Mouse (Mus musculus): ENCODE results near the gene Rarres1.

DNA sequence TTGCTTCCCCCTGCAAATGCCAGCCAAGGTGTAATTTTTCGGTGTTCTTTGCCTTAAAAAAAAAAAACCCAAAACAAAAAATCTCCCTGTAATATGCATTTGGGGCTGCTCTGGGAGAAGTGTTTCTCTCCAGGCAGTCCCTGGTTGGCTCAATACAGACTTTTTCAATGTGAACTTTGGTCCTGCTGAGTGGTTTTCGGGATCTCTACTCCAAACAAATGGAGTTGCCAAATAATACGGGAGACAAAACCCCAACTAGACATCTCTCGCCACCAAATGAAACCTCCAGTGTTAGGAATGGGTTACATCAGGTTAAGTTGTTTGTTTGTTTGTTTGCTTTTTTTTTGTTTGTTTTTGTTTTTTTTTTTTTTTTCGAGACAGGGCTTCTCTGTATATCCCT, 39.9 kb upstream of the Rarres1 start:
- TF ChIP-seq MYC (IDR thresholded peaks at IDR 0.05; ENCODE audit: low read depth, low read length) (no peak), ZKSCAN1 (IDR thresholded peaks at IDR 0.05; ENCODE audit: borderline replicate concordance, low read depth, low read length) (no peak), IRF4 (IDR thresholded peaks at IDR 0.05; ENCODE audit: low read depth, low read length) (no peak), UBTF (IDR thresholded peaks at IDR 0.05; ENCODE audit: low read depth, low read length) (no peak), POLR2A (IDR thresholded peaks at IDR 0.05; ENCODE audit: low read depth, low read length) (no peak), MXI1 (IDR thresholded peaks at IDR 0.05; ENCODE audit: low read depth, low read length) (no peak), EP300 (IDR thresholded peaks at IDR 0.05; ENCODE audit: low read length) (no peak), CTCF (conservative IDR thresholded peaks at IDR 0.05 in 1 of 2, IDR thresholded peaks at IDR 0.05 in 1 of 2; ENCODE audit: low read depth in 2 of 2, low read length in 2 of 2) (no peak), CHD2 (IDR thresholded peaks at IDR 0.05; ENCODE audit: low read length) (no peak)
